Mouse (Mus musculus): ENCODE data around the gene Krtcap3. TPM values are rescaled to one million over a fixed set of nuclear protein-coding genes. Genes with fewer than 3 reads are reported as not detected.
"Not testable (repeated sequence)": the region's sequence is repeated elsewhere in the genome, so short reads cannot be mapped to it uniquely, and the experiment has no call there.

The Krtcap3 gene
- 28.0 and 31.9 TPM in 2 replicates for polyA plus RNA-seq (2015; fragmentation: Nextera tagmentation; extraction: Ambion mirVana)

GRCm38 (mm10) chr5:31251541-31252101, at the start of gene Krtcap3:
Gene Krtcap3, plus strand, starts transcription at chr5:31251691.
- DNase-seq (ENCODE audit: low spot score) (peak; percentile 52), ATAC-seq (replicated peaks; ENCODE audit: low FRiP score, low read depth) (peak; percentile 89)
- peak within 1 kb of the TSS; percentile 49 for H3K4me2 ChIP-seq (ENCODE audit: low read length)
- H3K36me3 ChIP-seq (ENCODE audit: insufficient read depth, low read length): peaks cover 54% of the 10 kb centered on the region
- H3K9me3 ChIP-seq (replicated peaks; ENCODE audit: low read length): no peaks in the 10 kb centered on the region
- H3K4me1 ChIP-seq (replicated peaks; ENCODE audit: insufficient read depth, low read length): 0 out of 2 replicates have a peak, but pooled peaks cover 4% of the 10 kb centered on the region
- peak within 1 kb of the TSS; percentile 20 for H3K4me3 ChIP-seq (replicated peaks; ENCODE audit: low read depth, low read length)
- peak within 1 kb of the TSS; percentile 25; the same call in 1 of the 2 replicates for H3K9ac ChIP-seq (ENCODE audit: low read depth, low read length)
- WGBS: 16% methylated on average over 45 of the region's 47 CpGs
- no peak for TF ChIP-seq CTCF (IDR thresholded peaks at IDR 0.05; ENCODE audit: low read depth)
- H3K27me3 ChIP-seq (ENCODE audit: insufficient read depth, low read length): no peaks in the 10 kb centered on the region
- H3K27ac ChIP-seq: no peak within 1 kb of the TSS; the same call in 1 of the 2 replicates

GRCm38 (mm10) chr5:31201742-31202590, 49.5 kb upstream of the Krtcap3 start, which contains the start of gene Zfp513:
Gene Zfp513, minus strand, starts transcription at chr5:31202303.
- WGBS: under 1% methylated on average over 53 of the region's 53 CpGs
- Histone ChIP-seq H3K36me3 (ENCODE audit: insufficient read depth, low read length) (peaks cover 38% of the 10 kb centered on the region), H3K9ac (ENCODE audit: low read depth, low read length) (peak within 1 kb of the TSS; percentile 86), H3K4me3 (replicated peaks; ENCODE audit: low read depth, low read length) (peak within 1 kb of the TSS; percentile 82), H3K4me1 (replicated peaks; ENCODE audit: insufficient read depth, low read length) (peaks cover 9% of the 10 kb centered on the region; the same call in 1 of the 2 replicates), H3K9me3 (replicated peaks; ENCODE audit: low read length) (0 out of 2 replicates have a peak, but pooled peaks cover 3% of the 10 kb centered on the region), H3K27me3 (ENCODE audit: insufficient read depth, low read length) (no peaks in the 10 kb centered on the region), H3K27ac (peak within 1 kb of the TSS; percentile 92), H3K4me2 (ENCODE audit: low read length) (peak within 1 kb of the TSS; percentile 71)
- no peak for TF ChIP-seq CTCF (IDR thresholded peaks at IDR 0.05; ENCODE audit: low read depth)
- peak; percentile 100 for DNase-seq (ENCODE audit: low spot score)
- peak; percentile 95 for ATAC-seq (replicated peaks; ENCODE audit: low FRiP score, low read depth)

DNA sequence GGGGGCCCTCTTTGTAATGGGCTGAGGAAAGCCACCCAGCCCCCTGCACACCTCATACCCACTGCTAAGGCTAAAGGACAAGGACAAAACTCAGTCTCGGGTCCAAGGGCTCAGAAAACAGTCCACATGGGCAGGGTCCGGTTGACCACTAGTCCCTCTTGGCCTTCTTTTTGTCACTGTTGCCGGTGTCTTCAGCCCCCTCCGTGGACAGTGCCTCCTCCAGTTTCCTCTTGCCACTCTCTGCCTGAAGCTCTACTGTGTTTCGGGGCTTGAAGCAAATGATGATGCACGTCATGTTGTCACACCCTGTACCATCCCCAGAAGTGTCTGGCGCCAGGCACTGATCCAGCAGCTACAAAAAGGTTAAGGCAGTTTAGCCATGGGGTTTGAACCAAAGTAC, 48.6 kb upstream of the Krtcap3 start:
- H3K4me2 ChIP-seq (ENCODE audit: low read length): peak overlapping the region; percentile 71
- 86% methylated on average over 7 of the region's 7 CpGs for WGBS
- ATAC-seq (replicated peaks; ENCODE audit: low FRiP score, low read depth): no peak
- H3K36me3 ChIP-seq (ENCODE audit: insufficient read depth, low read length): peaks cover 37% of the 10 kb centered on the region
- DNase-seq (ENCODE audit: low spot score): no peak
- H3K27me3 ChIP-seq (ENCODE audit: insufficient read depth, low read length): no peaks in the 10 kb centered on the region
- peak overlapping the region; percentile 59 for H3K9ac ChIP-seq (ENCODE audit: low read depth, low read length)
- 0 out of 2 replicates have a peak, but pooled peaks cover 3% of the 10 kb centered on the region for H3K9me3 ChIP-seq (replicated peaks; ENCODE audit: low read length)
- H3K4me3 ChIP-seq (replicated peaks; ENCODE audit: low read depth, low read length): no peak overlapping the region; the same call in 1 of the 2 replicates
- H3K4me1 ChIP-seq (replicated peaks; ENCODE audit: insufficient read depth, low read length): peaks cover 9% of the 10 kb centered on the region; the same call in 1 of the 2 replicates
- TF ChIP-seq CTCF (IDR thresholded peaks at IDR 0.05; ENCODE audit: low read depth): no peak
- peak overlapping the region; percentile 92 for H3K27ac ChIP-seq

DNA sequence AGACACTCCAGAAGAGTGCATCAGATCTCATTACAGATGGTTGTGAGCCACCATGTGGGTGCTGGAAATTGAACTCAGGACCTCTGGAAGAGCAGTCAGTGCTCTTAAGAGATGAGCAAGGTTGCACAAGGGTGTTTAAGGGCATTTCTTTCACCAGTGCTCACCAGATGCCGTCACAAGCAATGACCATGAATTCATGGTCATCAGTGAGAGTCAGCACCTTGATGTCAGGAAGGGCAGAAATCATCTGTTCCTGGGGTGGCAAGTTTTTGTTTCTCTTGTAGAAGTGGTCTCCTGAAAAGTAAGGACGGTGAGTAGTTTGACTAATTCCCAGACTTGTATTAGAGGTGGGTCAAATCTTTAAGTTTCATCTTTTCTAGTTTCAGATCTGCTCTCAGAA, 47.6 kb upstream of the Krtcap3 start:
- Histone ChIP-seq H3K36me3 (ENCODE audit: insufficient read depth, low read length) (peaks cover 28% of the 10 kb centered on the region), H3K4me2 (ENCODE audit: low read length) (no peak overlapping the region)
- ATAC-seq (replicated peaks; ENCODE audit: low FRiP score, low read depth): no peak

DNA sequence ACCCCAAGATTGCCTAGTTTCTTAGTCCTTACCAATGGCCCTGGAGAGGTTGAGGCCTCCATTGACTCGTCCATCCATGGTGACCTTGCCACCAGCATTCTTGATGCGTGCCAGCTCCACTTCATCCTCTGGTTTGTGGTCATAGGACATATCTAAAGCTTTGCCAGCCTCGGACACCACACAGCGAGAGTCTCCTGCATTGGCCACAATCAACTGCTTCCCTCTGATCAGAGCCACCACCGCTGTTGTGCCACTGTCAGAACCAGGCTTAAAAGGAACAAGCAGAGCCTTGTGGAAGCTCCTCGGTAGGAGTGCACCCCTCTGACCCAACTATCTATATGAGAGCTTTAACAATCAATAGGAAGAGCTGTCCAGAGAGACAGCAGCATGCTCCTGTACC, 47.1 kb upstream of the Krtcap3 start:
- Histone ChIP-seq H3K27ac (no peak overlapping the region), H3K9me3 (replicated peaks; ENCODE audit: low read length) (0 out of 2 replicates have a peak, but pooled peaks cover 3% of the 10 kb centered on the region), H3K4me2 (ENCODE audit: low read length) (no peak overlapping the region), H3K36me3 (ENCODE audit: insufficient read depth, low read length) (peaks cover 22% of the 10 kb centered on the region), H3K4me1 (replicated peaks; ENCODE audit: insufficient read depth, low read length) (peaks cover 9% of the 10 kb centered on the region; the same call in 1 of the 2 replicates), H3K9ac (ENCODE audit: low read depth, low read length) (no peak overlapping the region), H3K4me3 (replicated peaks; ENCODE audit: low read depth, low read length) (no peak overlapping the region), H3K27me3 (ENCODE audit: insufficient read depth, low read length) (no peaks in the 10 kb centered on the region)
- ATAC-seq (replicated peaks; ENCODE audit: low FRiP score, low read depth) (no peak), DNase-seq (ENCODE audit: low spot score) (no peak)
- WGBS: 93% methylated on average over 6 of the region's 6 CpGs
- no peak for TF ChIP-seq CTCF (IDR thresholded peaks at IDR 0.05; ENCODE audit: low read depth)

More for the DNA sequence above, 47.6 kb upstream of the Krtcap3 start:
- no peak overlapping the region for H3K4me3 ChIP-seq (replicated peaks; ENCODE audit: low read depth, low read length)
- WGBS: 91% methylated on average over 2 of the region's 2 CpGs
- no peak overlapping the region for H3K9ac ChIP-seq (ENCODE audit: low read depth, low read length)
- no peak overlapping the region for H3K27ac ChIP-seq
- H3K9me3 ChIP-seq (replicated peaks; ENCODE audit: low read length): 0 out of 2 replicates have a peak, but pooled peaks cover 3% of the 10 kb centered on the region
- DNase-seq (ENCODE audit: low spot score): no peak
- no peak for TF ChIP-seq CTCF (IDR thresholded peaks at IDR 0.05; ENCODE audit: low read depth)
- H3K27me3 ChIP-seq (ENCODE audit: insufficient read depth, low read length): no peaks in the 10 kb centered on the region
- H3K4me1 ChIP-seq (replicated peaks; ENCODE audit: insufficient read depth, low read length): peaks cover 9% of the 10 kb centered on the region; the same call in 1 of the 2 replicates

DNA sequence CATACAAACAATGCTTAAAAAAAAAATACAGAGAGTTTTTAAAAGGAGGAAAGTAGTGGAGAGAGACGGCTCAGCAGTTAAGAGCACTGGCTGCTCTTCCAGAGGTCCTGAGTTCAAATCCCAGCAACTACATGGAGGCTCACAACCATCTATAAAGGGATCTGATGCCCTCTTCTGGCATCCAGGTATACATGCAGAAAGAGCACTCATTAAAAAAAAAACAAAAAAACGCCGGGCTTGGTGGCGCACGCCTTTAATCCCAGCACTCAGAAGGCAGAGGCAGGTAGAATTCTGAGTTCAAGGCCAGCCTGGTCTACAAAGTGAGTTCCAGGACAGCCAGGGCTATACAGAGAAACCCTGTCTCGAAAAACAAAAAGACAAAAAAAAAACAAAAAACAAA, 34.9 kb upstream of the Krtcap3 start:
- H3K27ac ChIP-seq; ATAC-seq (replicated peaks; ENCODE audit: low FRiP score, low read depth): not testable (repeated sequence)

More for the DNA sequence above, 34.9 kb upstream of the Krtcap3 start:
- H3K27me3 ChIP-seq (ENCODE audit: insufficient read depth, low read length); H3K9me3 ChIP-seq (replicated peaks; ENCODE audit: low read length); H3K4me2 ChIP-seq (ENCODE audit: low read length); H3K36me3 ChIP-seq (ENCODE audit: insufficient read depth, low read length); H3K9ac ChIP-seq (ENCODE audit: low read depth, low read length); DNase-seq (ENCODE audit: low spot score); H3K4me3 ChIP-seq (replicated peaks; ENCODE audit: low read depth, low read length); H3K4me1 ChIP-seq (replicated peaks; ENCODE audit: insufficient read depth, low read length): not testable (repeated sequence)
- 87% methylated on average over 6 of the region's 6 CpGs for whole genome bisulfite sequencing

Measured in kidney, postnatal 0 days (tissue).